Comparison of ENCODE assay signal across 7 mouse cellular contexts in genomic region chr13:73732742-73733700, GRCm38 (mm10). TPM values are rescaled to one million over a fixed set of nuclear protein-coding genes. Genes with fewer than 3 reads are reported as not detected.
DNase-seq lines count a peak whose midpoint lies in the region; ATAC-seq and TF ChIP-seq lines count a peak whose summit lies in the region.

Slc12a7 (plus strand) TSS chr13:73733094.

- no peak within 1 kb of the TSS for H3K27ac ChIP-seq in bone marrow macrophage, adult 2 months (ENCODE audit: insufficient read depth, low read depth, low read length)
- H3K27ac ChIP-seq in heart, embryonic 12.5 days (ENCODE audit: poor library complexity, severe bottlenecking): no peak within 1 kb of the TSS
- H3K27ac ChIP-seq in midbrain, embryonic 11.5 days (ENCODE audit: low read depth, low read length): no peak within 1 kb of the TSS

- TF ChIP-seq CTCF in bone marrow macrophage, adult 2 months (IDR thresholded peaks at IDR 0.05; ENCODE audit: low read depth, low read length): no peak

- 4% methylated on average over 48 of the region's 48 CpGs for whole genome bisulfite sequencing in heart, embryonic 12.5 days
- 4% methylated on average over 43 of the region's 48 CpGs for WGBS in midbrain, embryonic 11.5 days

- peaks cover 8% of the 10 kb centered on the region for H3K4me1 ChIP-seq in bone marrow macrophage, adult 2 months (ENCODE audit: control insufficient read depth, insufficient read depth, low read length)
- peaks cover 22% of the 10 kb centered on the region for H3K4me1 ChIP-seq in heart, embryonic 12.5 days (replicated peaks)
- H3K4me1 ChIP-seq in midbrain, embryonic 11.5 days (ENCODE audit: control insufficient read depth, insufficient read depth, low read length): peaks cover 2% of the 10 kb centered on the region; the same call in 1 of the 2 replicates

- ATAC-seq in heart, embryonic 12.5 days (ENCODE audit: insufficient number of reproducible peaks, low FRiP score): peak; percentile 55
- peak; percentile 82 for ATAC-seq in midbrain, embryonic 11.5 days (ENCODE audit: low FRiP score)
- ATAC-seq in megakaryocyte-erythroid progenitor cell, adult 5-6 weeks (replicated peaks; ENCODE audit: low FRiP score, low TSS enrichment, poor library complexity, severe bottlenecking): no peak

- peak within 1 kb of the TSS; percentile 70 for H3K9ac ChIP-seq in heart, embryonic 12.5 days
- peak within 1 kb of the TSS; percentile 39 for H3K9ac ChIP-seq in midbrain, embryonic 11.5 days (ENCODE audit: low read length)

- no peaks in the 10 kb centered on the region for H3K36me3 ChIP-seq in heart, embryonic 12.5 days
- no peaks in the 10 kb centered on the region for H3K36me3 ChIP-seq in midbrain, embryonic 11.5 days (ENCODE audit: control insufficient read depth, insufficient read depth, low read length)

- H3K9me3 ChIP-seq in heart, embryonic 12.5 days (replicated peaks): no peaks in the 10 kb centered on the region
- no peaks in the 10 kb centered on the region for H3K9me3 ChIP-seq in midbrain, embryonic 11.5 days (ENCODE audit: control insufficient read depth, low read length)

- peaks cover 31% of the 10 kb centered on the region for H3K27me3 ChIP-seq in heart, embryonic 12.5 days (replicated peaks)
- peaks cover 12% of the 10 kb centered on the region for H3K27me3 ChIP-seq in midbrain, embryonic 11.5 days (ENCODE audit: control insufficient read depth, insufficient read depth, low read length)

- peak; percentile 23 for DNase-seq in T-cell, adult 2 months (ENCODE audit: low spot score)
- peak; percentile 43 to 68 for DNase-seq in kidney, postnatal 36 days
- DNase-seq in midbrain, embryonic 11.5 days (ENCODE audit: low spot score, missing footprints): peak; percentile 89
- DNase-seq in thymus, postnatal 25 days: peak; percentile 47

- no peak for TF ChIP-seq POLR2A in bone marrow macrophage, adult 2 months (IDR thresholded peaks at IDR 0.05; ENCODE audit: borderline replicate concordance, low read depth, low read length)

- H3K4me3 ChIP-seq in bone marrow macrophage, adult 2 months (ENCODE audit: insufficient read depth, low read length): peak within 1 kb of the TSS; percentile 38; the same call in 1 of the 2 replicates
- H3K4me3 ChIP-seq in heart, embryonic 12.5 days: peak within 1 kb of the TSS; percentile 47
- peak within 1 kb of the TSS; percentile 32 for H3K4me3 ChIP-seq in midbrain, embryonic 11.5 days (ENCODE audit: low read depth, low read length)

- H3K4me2 ChIP-seq in heart, embryonic 12.5 days: peak within 1 kb of the TSS; percentile 81
- H3K4me2 ChIP-seq in midbrain, embryonic 11.5 days: peak within 1 kb of the TSS; percentile 59

RNA-seq across cellular contexts. Expression of gene Slc12a7, which starts in this region (rescaled TPM):
- polyA plus RNA-seq in bone marrow macrophage, adult 2 months (2012; ENCODE audit: insufficient read depth, insufficient read length, missing spikeins): 50.6 and 53.9 TPM in 2 replicates
- polyA plus RNA-seq in heart, embryonic 12.5 days (2016; fragmentation: Nextera tagmentation; extraction: Ambion mirVana): 52.1 and 53.2 TPM in 2 replicates
- polyA plus RNA-seq in midbrain, embryonic 11.5 days (2014; fragmentation: Nextera tagmentation; extraction: Ambion mirVana): 34.3 and 38.2 TPM in 2 replicates
- 13.3 and 15.4 TPM in 2 replicates for total RNA-seq in megakaryocyte-erythroid progenitor cell, adult 5-6 weeks (2014; fragmentation: Nextera tagmentation)
- 2.2 and 3.5 TPM in 2 replicates for total RNA-seq in megakaryocyte-erythroid progenitor cell, adult 5-6 weeks (2017)

Comparison
In these comparisons a context has a peak if more than half of its experiments do, and no peak if none do; other contexts are left out.
1. DNase-seq: peak in every context shown above with its lines; median percentile 89 in midbrain, embryonic 11.5 days; 56 in kidney, postnatal 36 days; 47 in thymus, postnatal 25 days; 23 in T-cell, adult 2 months.